Mouse (Mus musculus) lung, embryonic 16.5 days (tissue): ENCODE measurements around the gene Spata18. TPM values are rescaled to one million over a fixed set of nuclear protein-coding genes. Genes with fewer than 3 reads are reported as not detected.

ENCODE experiments used
- ATAC-seq: fragments of 200-750 bp; cut with Nextera tagmentation; 2 replicates; pipeline ENCODE4 v1.8.0; 2017; ENCODE audit warnings: low read depth, mild to moderate bottlenecking, moderate library complexity
- H3K27ac ChIP-seq: fragments of 300-500 bp; sonication (generic); 2 replicates; pipeline ENCODE4 v1.5.1; 2014; ENCODE audit warnings: mild to moderate bottlenecking, control low read depth, low read length
- H3K27me3 ChIP-seq: fragments of 300-500 bp; sonication (generic); 2 replicates; pipeline ENCODE4 v1.6.1; 2014; ENCODE audit warnings: low read depth, low read length, mixed read lengths; ENCODE audit not compliant: control insufficient read depth, insufficient read depth
- H3K36me3 ChIP-seq: fragments of 300-500 bp; sonication (generic); 2 replicates; pipeline ENCODE4 v1.6.1; 2014; ENCODE audit warnings: low read length; ENCODE audit not compliant: control insufficient read depth, insufficient read depth
- H3K4me1 ChIP-seq: fragments of 300-500 bp; sonication (generic); replicated peaks from 2 replicates; pipeline ENCODE4 v1.6.1; 2014; ENCODE audit warnings: low read length, mixed read lengths; ENCODE audit not compliant: control insufficient read depth, insufficient read depth
- H3K4me2 ChIP-seq: fragments of 300-500 bp; sonication (generic); 2 replicates; pipeline ENCODE4 v1.6.1; 2014; ENCODE audit warnings: low read depth, low read length, control low read depth
- H3K4me3 ChIP-seq: fragments of 300-500 bp; sonication (generic); 2 replicates; pipeline ENCODE4 v1.5.1; 2014; ENCODE audit warnings: mild to moderate bottlenecking, low read length, control low read depth
- H3K9ac ChIP-seq: fragments of 300-500 bp; sonication (generic); 2 replicates; pipeline ENCODE4 v1.6.1; 2014; ENCODE audit warnings: low read length, control low read depth
- H3K9me3 ChIP-seq: fragments of 300-500 bp; sonication (generic); 2 replicates; pipeline ENCODE4 v1.6.1; 2016; ENCODE audit warnings: low read length; ENCODE audit not compliant: control insufficient read depth
- WGBS: fragments of 180-500 bp; shearing (Covaris S2); extraction: QIAGEN DNeasy Blood & Tissue Kit; methylation state at CpG from one replicate; pipeline ENCODE4 v1.1.7; 2014; 5-methylcytosine and 5-hydroxymethylcytosine counted together
- polyA plus RNA-seq: library from polyadenylated mRNA; unstranded; fragments of >200 nt; fragmentation: Nextera tagmentation; extraction: Ambion mirVana; gene quantifications from 2 replicates; pipeline ENCODE4 v1.2.1, GENCODE M21; 2015

Spata18 gene
- polyA plus RNA-seq, 1 experiment from 2014 or later: 4.3 TPM

DNA sequence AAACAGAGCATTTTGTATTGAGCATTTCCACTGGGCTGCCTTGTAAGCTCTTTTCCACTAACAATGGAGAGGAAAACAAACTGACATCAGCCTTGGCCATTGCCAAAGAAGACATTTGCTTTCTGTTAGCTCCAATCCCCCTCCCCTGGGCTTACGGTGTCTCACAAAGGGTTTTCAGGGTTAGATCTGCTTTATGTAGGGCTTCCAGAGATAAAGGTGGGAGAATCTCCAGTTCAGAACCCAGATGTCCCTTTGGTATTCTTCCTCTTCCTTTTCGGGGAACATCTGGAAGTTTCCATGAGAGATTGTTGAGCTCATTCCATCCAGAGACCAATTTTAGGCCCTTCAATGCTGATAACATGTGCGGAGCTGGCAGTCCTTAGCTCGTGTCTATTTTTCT lies 74.8 kb downstream of the Spata18 start:
- Histone ChIP-seq H3K36me3 (no peaks in the 10 kb centered on the region), H3K27ac (no peak overlapping the region), H3K4me2 (no peak overlapping the region), H3K4me3 (no peak overlapping the region), H3K9ac (no peak overlapping the region), H3K4me1 (peaks cover 6% of the 10 kb centered on the region), H3K9me3 (no peaks in the 10 kb centered on the region), H3K27me3 (no peaks in the 10 kb centered on the region)
- WGBS: 79% methylated on average over 4 of the region's 4 CpGs
- ATAC-seq: no peak

DNA sequence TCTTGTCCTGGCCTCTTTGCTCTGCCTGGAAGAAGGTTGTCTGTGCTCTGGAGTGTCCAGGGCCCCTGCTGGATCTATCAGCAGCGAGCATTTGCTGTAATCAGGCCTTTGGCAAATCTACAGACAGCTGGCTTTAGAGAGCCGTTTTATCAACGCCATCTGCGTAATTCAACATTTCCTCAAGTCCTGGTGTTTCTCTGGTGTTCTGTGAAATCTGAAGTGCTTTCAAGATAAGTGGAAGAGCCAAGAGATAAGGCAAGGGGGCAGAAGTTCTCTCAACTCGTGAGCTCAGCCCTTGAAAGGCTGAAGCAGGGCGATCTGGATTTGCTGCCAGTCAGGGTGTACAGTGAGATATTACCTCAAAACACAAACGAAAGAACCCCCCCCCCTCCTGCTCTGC lies 77.5 kb downstream of the Spata18 start:
- Histone ChIP-seq H3K36me3 (no peaks in the 10 kb centered on the region), H3K4me2 (no peak overlapping the region), H3K27me3 (peaks cover 3% of the 10 kb centered on the region; the same call in 1 of the 2 replicates), H3K9me3 (no peaks in the 10 kb centered on the region), H3K9ac (no peak overlapping the region), H3K4me3 (no peak overlapping the region), H3K4me1 (peaks cover 6% of the 10 kb centered on the region), H3K27ac (no peak overlapping the region)
- peak; percentile 49; the same call in 1 of the 2 replicates for ATAC-seq
- 25% methylated on average over 7 of the region's 7 CpGs for WGBS

Other genes with a start within 250 kb of the Spata18 start
- 0.06 TPM in 1 of 2 replicates, not detected in the other for gene Cwh43, start 245.3 kb upstream of the Spata18 start, polyA plus RNA-seq
- 19.9 and 22.7 TPM in 2 replicates for gene Dcun1d4, start 170.4 kb upstream of the Spata18 start, polyA plus RNA-seq
- not detected in 2 replicates for gene Lrrc66, start 18.9 kb upstream of the Spata18 start, polyA plus RNA-seq
- gene Sgcb, start 3.6 kb upstream of the Spata18 start, polyA plus RNA-seq: 33.3 and 33.7 TPM in 2 replicates